Mouse (Mus musculus) liver, adult 2 months (tissue): ENCODE data around the gene Aagab. TPM values are rescaled to one million over a fixed set of nuclear protein-coding genes. Genes with fewer than 3 reads are reported as not detected.

ENCODE experiments used
- DNase-seq: peaks from one replicate; pipeline ENCODE4 v3.0.0-alpha.2; 2011; ENCODE audit warnings: low read depth, low spot score; ENCODE audit errors: extremely low read depth
- H3K27ac ChIP-seq: fragments of 200-500 bp; replicated peaks from 2 replicates; pipeline ENCODE4 v1.5.1; 2012; ENCODE audit warnings: low read depth, mild to moderate bottlenecking, control low read depth, inconsistent platforms, low read length; ENCODE audit not compliant: insufficient read depth
- H3K27me3 ChIP-seq: fragments of 200-500 bp; 2 replicates; pipeline ENCODE4 v1.6.1; 2012; ENCODE audit warnings: mild to moderate bottlenecking, moderate library complexity, low read length, inconsistent platforms; ENCODE audit not compliant: control insufficient read depth, insufficient read depth
- H3K36me3 ChIP-seq: fragments of 200-500 bp; 2 replicates; pipeline ENCODE4 v1.6.1; 2012; ENCODE audit warnings: low read length, inconsistent platforms; ENCODE audit not compliant: control insufficient read depth, insufficient read depth
- H3K4me1 ChIP-seq: fragments of 200-500 bp; 2 replicates; pipeline ENCODE4 v1.6.1; 2011; ENCODE audit warnings: low read length; ENCODE audit not compliant: control insufficient read depth, insufficient read depth
- H3K4me3 ChIP-seq: fragments of 200-500 bp; 2 replicates; pipeline ENCODE4 v1.5.1; 2011; ENCODE audit warnings: low read depth, mild to moderate bottlenecking, control low read depth, low read length, moderate library complexity; ENCODE audit not compliant: insufficient read depth
- H3K79me2 ChIP-seq: fragments of 200-500 bp; 2 replicates; pipeline ENCODE4 v1.6.1; 2012; ENCODE audit warnings: inconsistent platforms, mild to moderate bottlenecking, low read length, moderate library complexity; ENCODE audit not compliant: control insufficient read depth, insufficient read depth
- H3K9ac ChIP-seq: fragments of 200-500 bp; 2 replicates; pipeline ENCODE4 v1.6.1; 2012; ENCODE audit warnings: low read depth, mild to moderate bottlenecking, control low read depth, inconsistent platforms, low read length
- CTCF ChIP-seq: fragments of 200-500 bp; IDR thresholded peaks from 2 replicates; pipeline ENCODE4 v1.5.1; 2011; ENCODE audit warnings: low read depth, low read length, control low read depth
- POLR2A ChIP-seq: fragments of 200-500 bp; IDR thresholded peaks from 2 replicates; pipeline ENCODE4 v1.6.1; 2011; ENCODE audit warnings: low read length, control low read depth; ENCODE audit not compliant: insufficient read depth; ENCODE audit errors: extremely low read depth
- WGBS: fragments of 180-500 bp; shearing (Covaris S2); methylation state at CpG from one replicate; pipeline ENCODE4 v1.1.7; 2018; 5-methylcytosine and 5-hydroxymethylcytosine counted together
- polyA plus RNA-seq: library from polyadenylated mRNA; depleted of rRNA; stranded (reverse); fragments of >200 nt; gene quantifications from 2 replicates; pipeline ENCODE4 v1.2.3, GENCODE M21; 2012
- total RNA-seq: library from RNA; depleted of rRNA; stranded (reverse); fragments of >200 nt; gene quantifications from 2 replicates; pipeline ENCODE4 v1.2.3, GENCODE M21; 2014

Aagab gene
- total and polyA plus RNA-seq, 2 experiments: 11.9 to 14.9 TPM

DNA sequence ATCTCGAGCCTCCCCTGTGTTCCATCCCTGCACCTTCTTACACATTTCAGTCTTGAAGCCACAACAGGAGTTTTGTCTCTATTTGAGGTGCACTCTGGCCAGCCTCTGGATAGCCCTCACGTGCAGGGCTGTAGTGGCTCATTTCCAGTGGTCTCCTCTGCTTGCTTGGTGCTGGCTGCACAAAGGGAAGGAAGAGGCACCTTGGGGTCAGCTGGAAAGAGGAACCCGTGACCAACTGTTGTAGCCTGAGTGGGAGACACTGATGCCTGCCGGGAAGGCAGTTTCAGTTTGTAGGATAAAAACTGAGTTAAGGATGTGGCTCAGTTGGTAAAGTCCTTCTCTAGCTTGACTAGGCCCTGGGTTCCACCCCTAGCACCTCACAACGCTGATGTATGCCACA, 9.5 kb downstream of the Aagab start:
- no peak for TF ChIP-seq POLR2A
- no peak for TF ChIP-seq CTCF
- Histone ChIP-seq H3K4me3 (no peak overlapping the region), H3K36me3 (no peaks in the 10 kb centered on the region; the same call in 1 of the 2 replicates), H3K79me2 (peaks cover 24% of the 10 kb centered on the region), H3K27ac (peak overlapping the region; percentile 48), H3K9ac (0 out of 2 replicates have a peak overlapping the region, but pooled peaks have one; percentile 2), H3K4me1 (peaks cover 27% of the 10 kb centered on the region), H3K27me3 (no peaks in the 10 kb centered on the region)
- no peak for DNase-seq
- 52% methylated on average over 5 of the region's 5 CpGs for WGBS

DNA sequence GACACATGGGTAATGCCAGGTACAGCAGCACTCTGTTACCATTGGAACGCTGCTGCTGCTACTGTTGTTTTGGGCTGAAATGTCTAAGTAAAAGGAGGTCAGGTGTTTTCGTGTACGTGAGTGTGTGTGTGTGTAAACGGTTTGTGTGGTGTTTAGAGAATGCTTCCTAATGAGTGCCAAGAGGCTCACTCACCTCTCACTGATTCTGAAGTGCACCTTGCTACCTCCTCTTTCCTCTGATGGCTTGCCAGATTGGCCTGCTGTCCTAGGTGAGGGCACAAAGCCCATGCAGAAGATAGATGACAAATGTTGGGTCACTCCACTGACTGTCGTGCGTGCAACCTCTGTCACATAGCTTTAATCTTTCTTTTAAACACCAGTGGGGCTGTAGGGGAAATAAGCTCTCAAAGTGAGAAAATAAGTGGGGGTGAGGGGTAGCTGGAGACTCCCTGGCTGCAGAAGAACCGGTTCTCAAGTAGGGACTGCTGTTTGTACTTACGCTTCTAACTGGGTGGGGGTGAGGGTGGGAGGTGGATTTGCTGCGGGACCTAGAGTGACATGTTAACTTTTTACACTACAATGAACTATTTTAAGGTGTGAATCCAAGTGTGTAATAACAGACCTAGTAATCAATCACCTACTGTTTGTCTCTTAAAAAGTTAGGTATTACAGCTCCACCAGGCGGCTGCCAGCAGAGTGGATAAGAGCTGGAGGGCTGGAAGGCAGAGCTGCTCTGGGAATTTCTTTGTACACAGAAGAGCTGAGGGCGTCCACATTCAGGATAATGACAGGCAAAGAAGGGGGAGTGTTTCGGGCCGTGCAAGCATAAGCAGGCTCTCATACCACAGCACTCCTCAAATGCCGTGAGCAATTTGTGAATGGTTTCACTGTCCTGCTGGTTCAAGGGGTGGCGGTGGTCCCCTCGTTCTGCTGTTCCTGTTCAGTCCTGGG, 10.4 kb downstream of the Aagab start:
- WGBS: 30% methylated on average over 16 of the region's 16 CpGs
- Histone ChIP-seq H3K79me2 (peaks cover 24% of the 10 kb centered on the region), H3K4me1 (peaks cover 27% of the 10 kb centered on the region), H3K27me3 (no peaks in the 10 kb centered on the region), H3K36me3 (peaks cover 5% of the 10 kb centered on the region), H3K27ac (peak overlapping the region; percentile 78), H3K9ac (peak overlapping the region; percentile 14; the same call in 1 of the 2 replicates), H3K4me3 (no peak overlapping the region)
- DNase-seq: peak; percentile 97
- TF ChIP-seq POLR2A: no peak
- TF ChIP-seq CTCF: peak; percentile 64

DNA sequence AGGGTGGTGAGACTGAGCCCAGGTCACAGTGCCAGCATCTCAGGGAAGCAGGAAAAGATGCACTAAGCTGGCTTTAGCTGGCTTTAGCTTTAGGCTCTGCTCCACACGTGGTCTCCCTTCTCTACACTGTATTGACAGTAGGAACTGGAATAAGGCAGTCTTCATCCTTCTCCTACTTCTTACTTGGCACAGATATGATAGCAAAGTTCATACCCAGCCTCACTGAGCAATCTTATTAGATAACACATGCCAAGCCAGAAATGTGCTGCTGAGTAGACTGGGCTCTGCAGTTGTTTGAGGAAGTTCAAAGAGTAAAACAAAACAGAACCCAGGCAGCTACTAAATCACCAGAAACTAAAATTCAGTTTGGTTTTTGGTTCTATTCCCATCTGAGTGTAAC, 11.1 kb downstream of the Aagab start:
- Histone ChIP-seq H3K79me2 (peaks cover 24% of the 10 kb centered on the region), H3K4me1 (peaks cover 27% of the 10 kb centered on the region), H3K4me3 (no peak overlapping the region), H3K27ac (peak overlapping the region; percentile 78), H3K9ac (no peak overlapping the region; the same call in 1 of the 2 replicates), H3K36me3 (peaks cover 7% of the 10 kb centered on the region), H3K27me3 (no peaks in the 10 kb centered on the region)
- 6% methylated on average over 1 of the region's 1 CpGs for WGBS
- TF ChIP-seq POLR2A: no peak
- no peak for TF ChIP-seq CTCF
- DNase-seq: peak; percentile 87

DNA sequence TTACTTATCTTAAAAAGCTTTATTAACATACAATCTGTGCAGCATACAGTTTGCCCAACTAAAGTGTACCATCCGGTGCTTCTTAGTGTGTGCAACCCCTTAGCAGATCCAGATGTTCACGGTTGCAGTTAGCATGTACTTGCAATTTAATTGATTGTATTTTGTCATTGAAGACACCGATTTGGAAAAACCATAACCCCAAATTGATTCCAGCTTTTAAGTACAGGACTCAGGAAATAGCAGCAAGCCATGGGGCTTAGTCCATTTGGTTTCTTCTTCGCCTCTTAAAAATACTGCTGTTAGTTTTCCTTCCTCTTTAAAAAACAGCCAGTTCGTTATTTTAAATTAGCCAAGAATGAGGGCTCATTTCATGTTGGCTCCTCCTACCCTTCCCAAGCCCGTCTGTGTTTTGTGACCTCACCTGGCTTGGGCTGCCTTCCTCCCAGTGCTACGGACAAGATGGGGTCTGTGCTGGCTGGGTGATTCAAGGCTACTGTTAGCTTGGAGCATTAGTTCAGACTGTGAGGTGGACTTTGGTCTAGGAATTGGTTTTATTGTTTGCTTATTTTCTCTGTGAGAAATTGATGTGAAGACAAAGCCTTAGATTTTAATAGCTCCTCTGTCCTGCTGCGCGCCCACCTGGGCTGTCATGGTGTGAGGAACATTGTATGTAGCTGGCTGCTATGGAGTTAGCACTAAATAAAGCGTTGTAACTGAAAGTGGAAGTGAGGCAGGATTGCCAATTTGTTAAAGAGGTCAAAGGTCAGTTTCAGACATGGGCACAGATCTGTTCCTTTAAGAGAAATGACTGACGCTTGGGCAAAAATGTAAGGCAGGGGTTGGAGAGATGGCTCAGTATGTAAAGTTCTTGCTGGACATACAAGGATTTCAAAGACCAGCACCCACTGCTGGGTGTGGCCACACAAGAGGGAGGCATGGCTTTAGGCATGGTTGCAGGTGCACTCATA, 11.8 kb downstream of the Aagab start:
- TF ChIP-seq POLR2A (no peak), CTCF (no peak)
- H3K27ac ChIP-seq: peak overlapping the region; percentile 50
- WGBS: 24% methylated on average over 11 of the region's 11 CpGs
- peak; percentile 77 for DNase-seq
- H3K4me3 ChIP-seq: no peak overlapping the region; the same call in 1 of the 2 replicates
- no peaks in the 10 kb centered on the region for H3K27me3 ChIP-seq
- H3K9ac ChIP-seq: peak overlapping the region; percentile 15; the same call in 1 of the 2 replicates
- H3K36me3 ChIP-seq: peaks cover 10% of the 10 kb centered on the region
- H3K79me2 ChIP-seq: peaks cover 19% of the 10 kb centered on the region
- H3K4me1 ChIP-seq: peaks cover 27% of the 10 kb centered on the region

DNA sequence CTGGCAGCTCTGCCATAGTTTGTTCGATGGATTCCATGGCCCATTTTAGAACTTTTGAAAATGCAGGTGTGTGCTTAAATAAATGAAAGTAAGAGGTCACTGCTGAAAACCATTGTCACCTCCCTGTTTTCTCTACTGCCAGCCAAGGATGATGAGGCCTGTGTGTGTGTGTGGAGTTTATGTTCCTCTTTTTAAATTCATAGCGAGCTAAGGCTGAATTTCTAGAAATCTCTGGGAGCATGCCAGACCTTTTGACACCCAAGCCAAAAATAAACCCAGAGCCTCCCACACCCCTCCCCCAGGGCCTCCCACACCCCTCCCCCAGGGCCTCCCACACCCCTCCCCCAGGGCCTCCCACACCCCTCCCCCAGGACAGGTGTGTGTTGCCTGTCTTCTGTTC, 15.5 kb downstream of the Aagab start:
- H3K9ac ChIP-seq: no peak overlapping the region
- WGBS: 89% methylated on average over 2 of the region's 2 CpGs
- H3K27me3 ChIP-seq: no peaks in the 10 kb centered on the region
- peaks cover 5% of the 10 kb centered on the region; the same call in 1 of the 2 replicates for H3K79me2 ChIP-seq
- peaks cover 11% of the 10 kb centered on the region for H3K4me1 ChIP-seq
- DNase-seq: no peak
- H3K4me3 ChIP-seq: no peak overlapping the region
- H3K36me3 ChIP-seq: peaks cover 18% of the 10 kb centered on the region
- no peak overlapping the region for H3K27ac ChIP-seq
- TF ChIP-seq POLR2A: no peak
- no peak for TF ChIP-seq CTCF
